Mouse (Mus musculus) lung, embryonic 15.5 days (tissue): ENCODE measurements around the gene Kif28. TPM values are rescaled to one million over a fixed set of nuclear protein-coding genes. Genes with fewer than 3 reads are reported as not detected.
A peak's percentile ranks its signal among the peaks of the same experiment; 100 is the strongest.
"Not testable (repeated sequence)": the region's sequence is repeated elsewhere in the genome, so short reads cannot be mapped to it uniquely, and the experiment has no call there.

ENCODE experiments used
- ATAC-seq: fragments of 200-750 bp; cut with Nextera tagmentation; 2 replicates; pipeline ENCODE4 v1.8.0; 2017; ENCODE audit warnings: moderate number of reproducible peaks, borderline replicate concordance; ENCODE audit not compliant: low FRiP score, low TSS enrichment; ENCODE audit errors: extremely low read depth
- H3K27ac ChIP-seq: fragments of 300-500 bp; sonication (generic); 2 replicates; pipeline ENCODE4 v1.5.1; 2015; ENCODE audit warnings: moderate library complexity, mild to moderate bottlenecking, inconsistent platforms
- H3K27me3 ChIP-seq: fragments of 300-500 bp; sonication (generic); 2 replicates; pipeline ENCODE4 v1.6.1; 2015; ENCODE audit warnings: inconsistent platforms
- H3K36me3 ChIP-seq: fragments of 300-500 bp; sonication (generic); 2 replicates; pipeline ENCODE4 v1.6.1; 2015; ENCODE audit warnings: inconsistent platforms
- H3K4me1 ChIP-seq: fragments of 300-500 bp; sonication (generic); 2 replicates; pipeline ENCODE4 v1.6.1; 2015; ENCODE audit warnings: inconsistent platforms
- H3K4me2 ChIP-seq: fragments of 300-500 bp; sonication (generic); 2 replicates; pipeline ENCODE4 v1.6.1; 2015; ENCODE audit warnings: inconsistent platforms, mild to moderate bottlenecking, moderate library complexity
- H3K4me3 ChIP-seq: fragments of 300-500 bp; sonication (generic); 2 replicates; pipeline ENCODE4 v1.5.1; 2015; ENCODE audit warnings: mild to moderate bottlenecking, inconsistent platforms
- H3K9ac ChIP-seq: fragments of 300-500 bp; sonication (generic); 2 replicates; pipeline ENCODE4 v1.6.1; 2015; ENCODE audit warnings: inconsistent platforms
- H3K9me3 ChIP-seq: fragments of 300-500 bp; sonication (generic); 2 replicates; pipeline ENCODE4 v1.6.1; 2016; ENCODE audit warnings: inconsistent platforms
- WGBS: fragments of 180-500 bp; shearing (Covaris S2); methylation state at CpG from one replicate; pipeline ENCODE4 v1.1.7; 2015; 5-methylcytosine and 5-hydroxymethylcytosine counted together
- polyA plus RNA-seq: library from polyadenylated mRNA; unstranded; fragments of >200 nt; fragmentation: Nextera tagmentation; extraction: Ambion mirVana; gene quantifications from 2 replicates; pipeline ENCODE4 v1.2.1, GENCODE M21; 2015

The Kif28 gene
- polyA plus RNA-seq, 1 experiment from 2014 or later = not detected

DNA sequence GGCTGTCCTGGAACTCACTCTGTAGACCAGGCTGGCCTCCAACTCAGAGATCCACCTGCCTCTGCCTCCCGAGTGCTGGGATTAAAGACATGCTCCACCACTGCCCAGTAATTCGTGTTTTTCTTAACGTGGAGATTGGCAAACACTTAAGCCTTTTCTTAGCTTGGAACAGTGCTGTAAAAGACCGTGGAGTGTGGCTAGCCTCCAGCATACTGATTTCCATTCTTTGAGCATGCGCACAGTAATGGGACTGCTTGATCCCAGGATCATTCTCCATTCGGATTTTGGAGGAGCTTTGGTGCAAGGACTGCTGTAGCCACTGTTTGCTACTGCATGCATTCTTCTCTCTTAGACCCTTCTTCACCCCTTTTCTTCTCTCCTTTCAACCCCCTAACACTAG, 55.6 kb downstream of the Kif28 start:
- no peak overlapping the region for H3K27ac ChIP-seq
- no peak overlapping the region for H3K4me3 ChIP-seq
- 69% methylated on average over 6 of the region's 6 CpGs for WGBS
- H3K9me3 ChIP-seq = no peaks in the 10 kb centered on the region
- no peak overlapping the region for H3K4me2 ChIP-seq
- ATAC-seq = no peak
- H3K9ac ChIP-seq = no peak overlapping the region
- peaks cover 20% of the 10 kb centered on the region for H3K36me3 ChIP-seq
- H3K4me1 ChIP-seq = no peaks in the 10 kb centered on the region
- no peaks in the 10 kb centered on the region for H3K27me3 ChIP-seq

DNA sequence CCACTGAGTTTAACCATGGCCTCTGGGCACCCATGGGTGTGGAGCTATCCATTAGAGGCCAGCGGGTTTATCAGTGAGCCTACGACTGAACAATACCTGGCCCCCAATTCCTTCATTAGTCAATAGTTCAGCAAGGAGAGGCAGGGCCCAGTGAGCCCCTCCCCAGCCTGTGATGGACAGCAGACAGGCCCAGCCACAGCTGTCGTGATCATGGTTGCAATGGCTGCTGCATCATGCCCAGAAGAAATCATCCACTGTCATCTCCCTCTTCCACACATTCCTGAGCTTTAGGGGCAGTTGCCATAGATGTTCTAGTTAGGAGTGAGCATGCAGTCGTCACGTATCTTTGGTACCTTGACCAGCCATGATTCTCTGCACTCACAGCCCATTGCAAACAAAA, 56.2 kb downstream of the Kif28 start:
- 78% methylated on average over 5 of the region's 5 CpGs for WGBS
- Histone ChIP-seq H3K27ac (no peak overlapping the region), H3K4me1 (no peaks in the 10 kb centered on the region), H3K9ac (no peak overlapping the region), H3K27me3 (no peaks in the 10 kb centered on the region), H3K4me3 (no peak overlapping the region), H3K36me3 (peaks cover 20% of the 10 kb centered on the region), H3K9me3 (no peaks in the 10 kb centered on the region), H3K4me2 (no peak overlapping the region)
- ATAC-seq = no peak

DNA sequence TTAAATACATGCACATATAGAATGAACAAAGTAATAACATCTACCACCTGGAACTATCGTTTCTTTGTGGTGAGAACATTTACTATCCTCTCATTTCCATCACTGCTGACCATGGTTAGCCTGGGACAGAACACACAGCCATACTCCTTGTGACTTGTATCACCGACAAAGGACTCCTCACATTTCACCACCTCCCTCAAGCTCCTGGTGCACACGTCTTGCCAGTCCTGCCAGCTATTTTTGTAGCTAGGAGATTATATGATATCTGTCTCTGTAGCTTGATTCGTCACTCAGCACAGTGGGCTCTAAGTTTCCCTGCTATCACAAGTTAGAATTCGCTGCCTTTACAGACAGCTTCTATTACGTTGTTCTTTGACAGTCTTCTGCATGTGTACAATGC, 56.7 kb downstream of the Kif28 start:
- H3K36me3 ChIP-seq = peaks cover 25% of the 10 kb centered on the region
- no peaks in the 10 kb centered on the region for H3K4me1 ChIP-seq
- no peaks in the 10 kb centered on the region for H3K9me3 ChIP-seq
- H3K27me3 ChIP-seq = no peaks in the 10 kb centered on the region
- H3K4me3 ChIP-seq = no peak overlapping the region
- ATAC-seq = no peak
- no peak overlapping the region for H3K9ac ChIP-seq
- no peak overlapping the region for H3K4me2 ChIP-seq
- H3K27ac ChIP-seq = no peak overlapping the region
- WGBS = 81% methylated on average over 6 of the region's 6 CpGs

DNA sequence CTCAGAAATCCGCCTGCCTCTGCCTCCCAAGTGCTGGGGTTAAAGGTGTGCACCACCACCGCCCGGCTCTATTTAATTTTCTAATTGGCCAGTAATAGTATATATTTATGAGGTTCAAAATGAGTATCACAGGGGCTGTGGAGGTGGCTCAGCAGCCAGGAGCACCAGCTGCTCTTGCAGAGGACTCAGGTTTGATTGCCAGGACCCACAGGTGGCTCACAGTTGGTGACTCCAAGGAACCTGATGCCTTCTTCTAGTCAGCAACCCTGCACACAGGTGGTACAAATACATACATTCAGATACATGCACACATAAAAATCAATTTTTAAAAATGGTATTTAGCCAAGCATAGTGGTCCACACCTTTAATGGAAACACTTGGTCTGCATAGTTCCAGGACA, 57.1 kb downstream of the Kif28 start:
- Histone ChIP-seq H3K9ac (no peak overlapping the region), H3K4me1 (no peaks in the 10 kb centered on the region), H3K4me2 (no peak overlapping the region), H3K9me3 (no peaks in the 10 kb centered on the region), H3K4me3 (no peak overlapping the region), H3K27me3 (no peaks in the 10 kb centered on the region), H3K27ac (no peak overlapping the region), H3K36me3 (peaks cover 27% of the 10 kb centered on the region)
- WGBS = 98% methylated on average over 3 of the region's 3 CpGs
- no peak for ATAC-seq

DNA sequence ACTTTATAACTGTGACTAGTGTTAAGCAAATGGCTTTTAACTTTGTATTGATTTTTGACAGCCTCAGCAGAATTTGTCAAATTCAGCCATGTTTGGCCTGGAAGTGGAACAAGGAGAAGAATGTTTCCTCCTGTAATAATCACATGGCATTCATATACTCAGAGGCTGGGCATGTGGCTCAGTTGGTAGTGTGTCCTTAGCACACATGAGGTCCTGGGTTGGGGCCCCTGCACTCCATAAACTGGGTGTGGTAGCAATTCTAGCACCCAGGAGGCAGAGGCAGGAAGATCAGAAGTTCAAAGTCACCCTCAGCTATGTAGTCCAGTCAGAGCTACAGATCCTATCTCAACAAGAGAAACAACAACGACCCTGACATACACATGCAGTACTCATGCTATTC, 57.8 kb downstream of the Kif28 start:
- ATAC-seq = no peak
- Histone ChIP-seq H3K4me2 (no peak overlapping the region), H3K9ac (no peak overlapping the region), H3K9me3 (no peaks in the 10 kb centered on the region), H3K27me3 (no peaks in the 10 kb centered on the region), H3K27ac (no peak overlapping the region), H3K36me3 (peaks cover 29% of the 10 kb centered on the region), H3K4me1 (no peaks in the 10 kb centered on the region), H3K4me3 (no peak overlapping the region)
- 85% methylated on average over 1 of the region's 1 CpGs for WGBS

DNA sequence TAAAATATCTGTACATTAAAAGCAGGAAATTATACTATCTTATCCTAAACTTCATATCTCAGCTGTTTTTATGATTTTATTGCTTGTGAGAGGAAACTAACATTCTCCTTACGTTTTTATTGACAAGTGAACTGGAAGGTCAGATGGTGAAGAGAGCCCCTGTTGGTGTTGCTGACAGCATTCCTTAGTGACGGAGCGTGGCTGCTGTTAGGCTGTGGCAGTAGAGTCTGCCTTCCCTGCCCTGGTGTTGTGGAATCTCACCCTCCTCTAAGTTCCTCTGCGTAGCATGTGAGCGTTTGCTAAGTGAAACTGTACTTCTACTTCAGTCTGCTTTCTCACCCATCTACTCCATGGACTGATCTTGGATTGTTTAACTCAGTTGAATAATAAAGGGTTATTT, 58.3 kb downstream of the Kif28 start:
- ATAC-seq = no peak

DNA sequence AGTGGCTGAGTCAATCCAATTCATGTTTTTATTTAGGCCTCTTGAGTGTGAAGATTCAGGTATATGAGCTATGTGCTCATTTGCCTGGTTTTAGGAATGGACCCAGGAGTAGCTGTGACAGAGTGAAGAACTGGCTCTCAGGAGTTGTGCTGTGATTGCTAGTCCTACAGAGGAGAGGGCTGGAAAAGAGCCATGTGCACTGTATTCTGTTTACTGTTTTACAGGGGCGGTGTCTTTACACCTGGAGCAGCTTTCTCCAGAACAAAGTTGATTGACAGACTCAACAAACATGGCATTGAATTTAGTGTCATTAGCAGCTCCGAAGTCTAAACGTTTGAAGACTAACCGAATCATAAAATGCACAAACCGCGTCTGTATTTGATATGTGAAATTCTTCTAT, 58.7 kb downstream of the Kif28 start:
- H3K27me3 ChIP-seq = no peaks in the 10 kb centered on the region
- no peak for ATAC-seq
- H3K9me3 ChIP-seq = no peaks in the 10 kb centered on the region
- peaks cover 33% of the 10 kb centered on the region for H3K36me3 ChIP-seq
- no peak overlapping the region for H3K9ac ChIP-seq
- 75% methylated on average over 6 of the region's 6 CpGs for WGBS
- H3K4me1 ChIP-seq = no peaks in the 10 kb centered on the region
- no peak overlapping the region for H3K4me2 ChIP-seq
- no peak overlapping the region for H3K4me3 ChIP-seq
- H3K27ac ChIP-seq = no peak overlapping the region

More for the DNA sequence above, 58.3 kb downstream of the Kif28 start:
- Histone ChIP-seq H3K9me3 (no peaks in the 10 kb centered on the region), H3K9ac (no peak overlapping the region), H3K4me3 (no peak overlapping the region), H3K27me3 (no peaks in the 10 kb centered on the region), H3K4me1 (no peaks in the 10 kb centered on the region), H3K4me2 (no peak overlapping the region), H3K36me3 (peaks cover 30% of the 10 kb centered on the region), H3K27ac (no peak overlapping the region)
- WGBS = 59% methylated on average over 5 of the region's 5 CpGs

DNA sequence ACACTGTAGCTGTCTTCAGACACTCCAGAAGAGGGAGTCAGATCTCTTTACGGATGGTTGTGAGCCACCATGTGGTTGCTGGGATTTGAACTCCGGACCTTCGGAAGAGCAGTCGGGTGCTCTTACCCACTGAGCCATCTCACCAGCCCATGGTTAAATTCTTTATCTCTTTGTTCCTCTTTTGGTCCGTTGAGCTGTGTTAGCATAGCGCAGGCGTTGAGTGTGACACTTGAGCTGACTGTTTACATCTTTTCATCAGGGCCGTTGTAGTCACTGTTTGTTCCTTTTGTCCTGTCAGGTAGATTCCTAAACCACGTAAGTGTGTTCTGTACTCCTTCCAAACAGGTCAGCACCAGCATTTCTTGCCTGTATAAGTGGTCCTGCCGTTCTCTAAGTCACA, 62.3 kb downstream of the Kif28 start:
- not testable (repeated sequence) for ATAC-seq, H3K27me3 ChIP-seq, H3K4me1 ChIP-seq, H3K9me3 ChIP-seq, H3K4me3 ChIP-seq, H3K9ac ChIP-seq, H3K4me2 ChIP-seq, H3K27ac ChIP-seq
- 78% methylated on average over 10 of the region's 10 CpGs for WGBS
- H3K36me3 ChIP-seq = peaks cover 45% of the 10 kb centered on the region

DNA sequence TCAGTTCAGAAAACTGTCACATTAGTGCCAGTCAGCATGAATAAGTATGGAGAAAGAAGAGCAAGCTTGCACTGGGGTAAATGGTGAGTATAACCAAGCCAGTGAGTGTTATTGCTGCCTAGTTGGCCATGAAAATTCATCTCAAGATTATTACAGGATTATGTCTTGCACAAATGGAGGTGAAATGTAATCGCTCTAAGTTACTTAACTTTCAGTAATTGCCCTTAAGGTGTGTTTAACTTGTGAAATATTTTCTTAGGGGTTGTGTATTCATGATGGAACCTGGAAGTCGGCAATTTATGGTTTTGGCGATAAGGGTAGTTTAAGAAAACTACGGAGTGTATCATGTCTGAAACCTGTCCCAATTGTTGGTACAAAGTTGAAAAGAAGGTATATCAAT, 65.7 kb downstream of the Kif28 start:
- Histone ChIP-seq H3K27ac (no peak overlapping the region), H3K9me3 (no peaks in the 10 kb centered on the region), H3K27me3 (no peaks in the 10 kb centered on the region), H3K9ac (no peak overlapping the region), H3K36me3 (peaks cover 44% of the 10 kb centered on the region), H3K4me1 (no peaks in the 10 kb centered on the region), H3K4me3 (no peak overlapping the region), H3K4me2 (no peak overlapping the region)
- ATAC-seq = no peak
- WGBS = 94% methylated on average over 4 of the region's 4 CpGs

DNA sequence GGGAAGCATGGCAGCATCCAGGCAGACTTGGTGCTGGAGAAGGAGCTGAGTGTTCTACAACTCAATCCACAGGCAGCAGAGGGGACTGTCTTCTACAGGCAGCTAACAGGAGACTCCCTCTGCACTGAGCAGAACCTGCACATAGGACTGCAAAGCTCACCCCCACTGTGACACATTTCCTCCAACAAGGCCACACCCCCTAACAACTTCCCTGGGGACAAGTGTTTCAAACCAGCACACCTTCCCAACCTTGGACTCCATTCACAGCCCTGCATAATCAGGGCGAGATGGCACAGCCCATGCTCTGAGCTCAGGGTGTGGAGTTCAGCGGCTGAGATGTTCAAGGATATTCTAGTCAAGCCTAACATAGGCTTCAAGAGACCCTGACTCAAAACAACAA, 68.0 kb downstream of the Kif28 start:
- Histone ChIP-seq H3K4me3 (no peak overlapping the region), H3K9ac (no peak overlapping the region), H3K4me1 (no peaks in the 10 kb centered on the region), H3K4me2 (no peak overlapping the region), H3K27me3 (no peaks in the 10 kb centered on the region), H3K9me3 (no peaks in the 10 kb centered on the region), H3K36me3 (peaks cover 49% of the 10 kb centered on the region), H3K27ac (no peak overlapping the region)
- 89% methylated on average over 2 of the region's 2 CpGs for WGBS
- no peak for ATAC-seq

DNA sequence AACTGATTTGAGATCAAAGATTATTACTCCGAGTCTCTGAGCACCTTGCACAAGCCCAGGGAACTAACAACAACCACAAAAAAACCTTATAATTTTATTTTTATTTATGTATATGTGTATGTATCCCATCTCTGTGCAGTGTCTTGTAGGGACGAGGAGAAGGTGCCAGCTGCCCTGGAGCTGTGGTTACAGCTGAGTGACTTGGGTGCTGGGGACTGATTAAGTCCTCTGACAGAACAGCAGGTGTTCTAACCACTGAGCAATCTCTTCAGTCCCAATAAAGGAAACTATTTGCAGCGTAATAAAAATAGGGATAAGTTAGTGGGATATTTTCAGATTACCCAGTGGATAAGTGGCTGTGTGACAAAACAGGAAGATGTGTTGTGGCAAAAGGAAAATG, 70.7 kb downstream of the Kif28 start:
- Histone ChIP-seq H3K4me1 (peaks cover 2% of the 10 kb centered on the region), H3K4me3 (no peak overlapping the region), H3K27ac (no peak overlapping the region), H3K4me2 (no peak overlapping the region), H3K9ac (no peak overlapping the region), H3K9me3 (no peaks in the 10 kb centered on the region), H3K27me3 (no peaks in the 10 kb centered on the region), H3K36me3 (peaks cover 37% of the 10 kb centered on the region)
- WGBS = 87% methylated on average over 3 of the region's 3 CpGs
- ATAC-seq = no peak

DNA sequence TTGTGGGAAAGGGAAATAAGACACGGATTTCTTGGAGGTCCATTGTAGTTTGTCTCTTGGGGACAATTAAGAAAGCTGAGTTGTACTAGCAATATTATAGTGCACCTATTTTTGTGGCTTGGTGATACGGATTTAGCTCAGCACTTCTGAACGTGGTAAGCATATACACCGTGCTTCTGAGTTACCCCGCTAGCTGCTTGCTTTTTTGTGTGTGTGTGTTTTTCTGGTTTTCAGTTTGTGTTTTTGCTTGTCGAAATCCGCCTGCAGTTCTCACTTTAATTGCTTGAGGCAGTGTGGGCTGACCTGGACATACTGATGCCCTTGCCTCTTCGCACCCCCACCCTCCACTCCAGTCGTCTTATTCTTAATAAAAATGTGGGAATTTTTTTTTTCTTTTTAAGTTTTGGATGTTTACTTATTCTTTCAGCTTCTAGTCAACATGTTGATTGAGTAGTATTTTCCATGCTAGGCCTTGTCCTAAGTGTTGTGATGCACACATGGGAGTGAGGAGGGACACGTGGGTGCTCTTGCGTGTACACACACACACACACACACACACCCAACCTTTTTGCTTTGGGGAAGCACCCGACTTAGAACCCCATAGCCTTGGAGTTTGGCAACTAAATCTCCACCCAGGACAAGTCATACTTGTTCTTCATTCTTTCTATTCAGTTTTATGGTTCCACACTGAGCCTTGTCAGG, 76.1 kb downstream of the Kif28 start:
- Histone ChIP-seq H3K4me1 (peaks cover 11% of the 10 kb centered on the region), H3K9me3 (no peaks in the 10 kb centered on the region), H3K27ac (peak overlapping the region; percentile 86), H3K4me2 (peak overlapping the region; percentile 91), H3K9ac (peak overlapping the region; percentile 89), H3K4me3 (peak overlapping the region; percentile 84), H3K27me3 (no peaks in the 10 kb centered on the region), H3K36me3 (peaks cover 14% of the 10 kb centered on the region; the same call in 1 of the 2 replicates)
- WGBS = 18% methylated on average over 12 of the region's 12 CpGs
- ATAC-seq = no peak
